Mouse (Mus musculus) G1E (cell line): Measurements from ENCODE around the gene Rnpepl1. TPM values are rescaled to one million over a fixed set of nuclear protein-coding genes. Genes with fewer than 3 reads are reported as not detected.
"Not testable (repeated sequence)": the region's sequence is repeated elsewhere in the genome, so short reads cannot be mapped to it uniquely, and the experiment has no call there.

Experiments
- ATAC-seq: 2 replicates; pipeline ENCODE4 v1.8.0; 2016; ENCODE audit warnings: mild to moderate bottlenecking; ENCODE audit not compliant: insufficient number of reproducible peaks, poor library complexity, low FRiP score, severe bottlenecking; ENCODE audit errors: extremely low read depth
- DNase-seq: peaks from one replicate; pipeline ENCODE4 v3.0.0; 2012; ENCODE audit warnings: low spot score
- H3K27me3 ChIP-seq: 2 replicates; pipeline ENCODE4 v1.6.1; 2012; ENCODE audit warnings: mild to moderate bottlenecking, low read length, inconsistent platforms; ENCODE audit not compliant: insufficient read depth
- H3K36me3 ChIP-seq: replicated peaks from 2 replicates; pipeline ENCODE3; 2012; ENCODE audit warnings: mild to moderate bottlenecking, inconsistent platforms
- H3K4me1 ChIP-seq: 2 replicates; pipeline ENCODE4 v1.6.1; 2012; ENCODE audit warnings: low read depth, low read length, inconsistent platforms, mixed read lengths; ENCODE audit not compliant: insufficient read depth
- H3K4me3 ChIP-seq: 2 replicates; pipeline ENCODE4 v1.5.1; 2012; ENCODE audit warnings: low read depth, mild to moderate bottlenecking, inconsistent platforms, low read length, moderate library complexity, mixed read lengths
- H3K9me3 ChIP-seq: replicated peaks from 2 replicates; pipeline ENCODE4 v1.6.1; 2012; ENCODE audit warnings: inconsistent platforms
- CTCF ChIP-seq: IDR thresholded peaks from 2 replicates; pipeline ENCODE4 v1.5.1; 2012; ENCODE audit warnings: low read depth, low read length, inconsistent platforms, mixed read lengths
- GATA1 ChIP-seq: IDR thresholded peaks from 2 replicates; pipeline ENCODE4 v1.6.1; 2012; ENCODE audit warnings: borderline replicate concordance, low read length, inconsistent platforms, mixed read lengths
- GATA2 ChIP-seq: IDR thresholded peaks from 2 replicates; pipeline ENCODE4 v1.6.1; 2012; ENCODE audit warnings: low read depth, low read length, inconsistent platforms, borderline replicate concordance
- POLR2AphosphoS5 ChIP-seq: IDR thresholded peaks from 2 replicates; pipeline ENCODE4 v1.6.1; 2012; ENCODE audit warnings: low read depth, low read length, inconsistent platforms; ENCODE audit not compliant: insufficient replicate concordance
- TAL1 ChIP-seq: conservative IDR thresholded peaks from 2 replicates; pipeline ENCODE4 v1.6.1; 2012; ENCODE audit warnings: low read depth, low read length, inconsistent platforms, mixed read lengths
- polyA plus RNA-seq: library from polyadenylated mRNA; stranded (reverse); fragments of >175 nt; gene quantifications from 2 replicates; pipeline ENCODE4 v1.2.3, GENCODE M21; 2012
- total RNA-seq, 2 experiments: library from RNA; stranded (forward) in 1 of 2; stranded (reverse) in 1 of 2; fragments of 200-1000 nt in 1 of 2; fragments of >200 nt in 1 of 2; fragmentation: Nextera tagmentation in 1 of 2; gene quantifications; 2 replicates each; pipeline ENCODE4 v1.2.3; 2014 to 2017

The Rnpepl1 gene
- total and polyA plus RNA-seq, 3 experiments, result 18.8 to 196 (median 37.2) TPM

DNA sequence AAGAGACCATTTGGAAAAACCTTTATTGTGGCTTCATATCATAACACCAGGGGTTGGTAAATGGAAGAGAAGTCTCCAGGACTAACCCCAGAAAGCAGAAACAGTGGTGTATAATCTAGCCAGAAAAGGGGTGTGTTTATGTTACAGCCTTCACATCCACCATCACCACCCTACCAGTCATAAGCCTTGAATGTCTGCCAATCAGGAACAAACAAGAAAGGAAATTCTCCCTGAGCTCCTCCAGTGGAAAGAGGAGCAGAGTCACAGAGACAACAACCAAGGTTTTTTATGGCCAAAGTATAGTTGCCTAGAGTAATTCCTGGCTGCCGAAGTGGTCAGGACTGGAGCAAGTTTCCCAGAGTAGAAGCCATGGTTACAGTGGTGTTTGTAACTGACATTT, 48.4 kb downstream of the Rnpepl1 start:
- Histone ChIP-seq H3K27me3 (peaks cover 8% of the 10 kb centered on the region), H3K4me3 (no peak overlapping the region), H3K4me1 (peaks cover 9% of the 10 kb centered on the region), H3K9me3 (no peaks in the 10 kb centered on the region), H3K36me3 (no peaks in the 10 kb centered on the region)
- DNase-seq (no peak), ATAC-seq (no peak)
- TF ChIP-seq GATA1, result no peak
- no peak for TF ChIP-seq CTCF
- no peak for TF ChIP-seq GATA2

DNA sequence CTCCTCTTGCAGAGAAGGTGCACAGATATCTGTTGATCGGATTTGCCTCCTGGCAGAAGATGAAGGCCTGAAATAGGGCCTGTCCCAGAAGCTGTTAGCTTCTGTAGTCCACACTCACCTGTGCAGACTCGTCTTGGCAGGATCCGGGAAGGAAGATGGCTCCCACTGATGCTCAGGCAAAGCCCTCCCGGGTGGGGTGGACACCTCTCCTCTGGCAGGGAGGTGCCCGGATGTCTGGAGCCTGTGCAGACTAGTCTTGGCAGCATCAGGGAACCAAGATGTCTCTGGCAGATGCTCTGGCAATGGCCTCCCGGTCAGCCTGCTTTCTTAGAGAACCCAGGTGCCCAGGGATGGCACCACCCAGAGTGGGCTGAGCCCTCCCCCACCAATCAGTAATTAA, 60.2 kb downstream of the Rnpepl1 start:
- ATAC-seq, H3K4me3 ChIP-seq, DNase-seq: not testable (repeated sequence)

DNA sequence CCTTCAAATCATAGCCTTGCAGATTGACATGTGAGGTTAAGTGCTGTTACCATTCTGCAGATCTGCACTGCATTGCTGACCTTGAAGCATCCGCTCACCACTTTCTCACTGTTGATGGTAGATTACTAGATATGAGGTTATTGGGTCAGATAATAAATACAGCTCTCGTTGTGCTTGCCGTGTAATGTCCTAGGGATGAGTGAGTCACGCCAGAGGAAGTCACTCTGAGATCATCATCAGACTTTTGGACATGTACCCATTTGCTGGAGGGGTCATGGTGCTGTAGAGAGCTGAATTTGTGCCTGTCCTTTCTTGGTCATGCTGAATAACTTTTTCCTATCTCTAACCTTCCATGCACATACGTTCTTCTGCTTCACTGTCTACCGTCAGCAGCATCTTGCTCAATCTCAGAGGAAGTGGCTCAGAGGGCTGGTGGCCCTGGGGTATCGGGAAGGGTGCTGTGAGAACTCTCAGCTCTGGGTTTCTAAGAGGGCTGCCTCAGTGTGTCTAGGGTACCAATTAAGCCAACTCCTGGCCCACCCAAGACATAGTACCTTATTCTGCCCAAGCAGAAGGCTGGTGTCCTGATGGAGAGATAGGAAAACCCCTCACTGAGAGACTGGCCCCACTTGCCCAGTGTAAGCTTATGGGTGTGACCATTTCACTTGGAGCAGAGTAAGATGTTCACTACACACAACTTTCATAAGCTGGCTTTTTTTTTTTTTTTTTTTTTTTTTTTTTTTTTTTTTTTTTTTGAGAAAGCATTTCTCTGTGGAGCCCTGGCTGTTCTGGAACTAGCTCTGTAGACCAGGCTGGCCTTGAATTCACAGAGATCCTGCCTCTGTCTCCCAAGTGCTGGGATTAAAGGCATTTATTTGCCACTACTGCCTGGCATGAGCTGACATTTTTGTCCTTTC, 61.6 kb downstream of the Rnpepl1 start:
- TF ChIP-seq GATA1 (no peak), GATA2 (no peak), POLR2AphosphoS5 (no peak), TAL1 (no peak), CTCF (no peak)
- Histone ChIP-seq H3K4me3 (no peak overlapping the region), H3K9me3 (no peaks in the 10 kb centered on the region), H3K27me3 (peaks cover 10% of the 10 kb centered on the region), H3K4me1 (no peaks in the 10 kb centered on the region), H3K36me3 (no peaks in the 10 kb centered on the region)
- DNase-seq (no peak), ATAC-seq (0 out of 2 replicates have a peak, but pooled peaks have one; percentile 15)

More for the DNA sequence above, 60.2 kb downstream of the Rnpepl1 start:
- not testable (repeated sequence) for H3K36me3 ChIP-seq, H3K4me1 ChIP-seq, H3K9me3 ChIP-seq, H3K27me3 ChIP-seq

DNA sequence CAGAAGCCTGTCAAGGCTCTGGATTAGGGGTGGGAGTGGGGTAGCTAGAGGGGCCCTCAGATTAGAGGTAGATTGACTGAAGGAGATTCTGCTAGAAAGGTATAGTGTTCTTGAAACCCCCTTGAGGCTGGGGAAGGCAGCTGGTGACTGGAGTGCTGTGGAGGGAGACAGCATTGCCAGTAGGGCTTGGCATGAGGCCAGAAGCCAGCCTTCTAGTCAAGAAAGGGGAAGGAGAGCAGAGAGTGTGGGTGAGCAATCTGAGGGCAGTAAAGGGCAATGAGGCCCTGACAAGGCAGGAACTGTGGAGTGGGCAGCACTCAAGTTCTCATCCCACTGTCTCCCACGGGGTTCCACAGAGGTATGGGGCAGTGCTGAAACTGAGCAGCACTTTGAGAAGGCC, 62.3 kb downstream of the Rnpepl1 start:
- no peak for ATAC-seq
- DNase-seq, result no peak
- peaks cover 16% of the 10 kb centered on the region for H3K27me3 ChIP-seq
- H3K4me1 ChIP-seq, result no peaks in the 10 kb centered on the region
- no peak overlapping the region for H3K4me3 ChIP-seq
- no peaks in the 10 kb centered on the region for H3K36me3 ChIP-seq
- no peak for TF ChIP-seq CTCF
- H3K9me3 ChIP-seq, result no peaks in the 10 kb centered on the region

Other genes starting within 250 kb of the Rnpepl1 start
- not detected in 2 replicates for gene Gpc1, start 79.1 kb upstream of the Rnpepl1 start, total RNA-seq (2014; fragmentation: Nextera tagmentation)
- 0.22 and 0.41 TPM in 2 replicates for gene Gpc1, start 79.1 kb upstream of the Rnpepl1 start, total RNA-seq (2017)
- gene Gpc1, start 79.1 kb upstream of the Rnpepl1 start, polyA plus RNA-seq, result 0.02 TPM in 1 of 2 replicates, not detected in the other
- 0.29 and 0.75 TPM in 2 replicates for gene Ankmy1, start 7.9 kb upstream of the Rnpepl1 start, total RNA-seq (2014; fragmentation: Nextera tagmentation)
- gene Ankmy1, start 7.9 kb upstream of the Rnpepl1 start, total RNA-seq (2017), result 0.23 and 0.38 TPM in 2 replicates
- gene Ankmy1, start 7.9 kb upstream of the Rnpepl1 start, polyA plus RNA-seq, result 0.07 and 0.08 TPM in 2 replicates
- 4.9 and 7.3 TPM in 2 replicates for gene Dusp28, start 3.8 kb upstream of the Rnpepl1 start, total RNA-seq (2014; fragmentation: Nextera tagmentation)
- gene Dusp28, start 3.8 kb upstream of the Rnpepl1 start, total RNA-seq (2017), result 8.0 and 12.1 TPM in 2 replicates
- gene Dusp28, start 3.8 kb upstream of the Rnpepl1 start, polyA plus RNA-seq, result 13.2 and 16.2 TPM in 2 replicates
- 3.3 and 13.2 TPM in 2 replicates for gene Capn10, start 23.6 kb downstream of the Rnpepl1 start, total RNA-seq (2014; fragmentation: Nextera tagmentation)
- 22.3 and 25.6 TPM in 2 replicates for gene Capn10, start 23.6 kb downstream of the Rnpepl1 start, total RNA-seq (2017)
- gene Capn10, start 23.6 kb downstream of the Rnpepl1 start, polyA plus RNA-seq, result 25.0 and 27.9 TPM in 2 replicates
- 0.24 and 0.38 TPM in 2 replicates for gene Gpr35, start 40.1 kb downstream of the Rnpepl1 start, total RNA-seq (2014; fragmentation: Nextera tagmentation)
- gene Gpr35, start 40.1 kb downstream of the Rnpepl1 start, total RNA-seq (2017), result 0.64 and 0.93 TPM in 2 replicates
- 0.03 and 0.07 TPM in 2 replicates for gene Gpr35, start 40.1 kb downstream of the Rnpepl1 start, polyA plus RNA-seq
- not detected in 2 replicates for gene Aqp12, start 95.6 kb downstream of the Rnpepl1 start, total RNA-seq (2014; fragmentation: Nextera tagmentation)
- not detected in 2 replicates for gene Aqp12, start 95.6 kb downstream of the Rnpepl1 start, total RNA-seq (2017)
- not detected in 2 replicates for gene Aqp12, start 95.6 kb downstream of the Rnpepl1 start, polyA plus RNA-seq
- gene Kif1a, start 191.2 kb downstream of the Rnpepl1 start, total RNA-seq (2014; fragmentation: Nextera tagmentation), result not detected in 2 replicates
- gene Kif1a, start 191.2 kb downstream of the Rnpepl1 start, total RNA-seq (2017), result 0.05 and 0.06 TPM in 2 replicates
- under 0.01 TPM in 1 of 2 replicates, not detected in the other for gene Kif1a, start 191.2 kb downstream of the Rnpepl1 start, polyA plus RNA-seq
- gene Agxt, start 224.5 kb downstream of the Rnpepl1 start, total RNA-seq (2014; fragmentation: Nextera tagmentation), result not detected in 2 replicates
- gene Agxt, start 224.5 kb downstream of the Rnpepl1 start, total RNA-seq (2017), result not detected in 2 replicates
- gene Agxt, start 224.5 kb downstream of the Rnpepl1 start, polyA plus RNA-seq, result not detected in 2 replicates